Mouse (Mus musculus) MEL (cell line): ENCODE data around the gene Cgnl1. TPM values are rescaled to one million over a fixed set of nuclear protein-coding genes. Genes with fewer than 3 reads are reported as not detected.

Experiments used
- DNase-seq: peaks from one replicate; pipeline ENCODE4 v3.0.0; 2011; ENCODE audit warnings: low read depth, low spot score
- H3K27ac ChIP-seq: 2 replicates; pipeline ENCODE4 v1.5.1; 2012; ENCODE audit warnings: low read depth, mild to moderate bottlenecking, control low read depth, low read length, moderate library complexity; ENCODE audit not compliant: control insufficient read depth
- H3K27me3 ChIP-seq, 2 experiments: fragments of 150-350 bp in 1 of 2; sonication (generic) in 1 of 2; 2 replicates each; pipeline ENCODE4 v1.6.1; 2012; ENCODE audit warnings: low read length in 2 of 2, mild to moderate bottlenecking in 2 of 2, improper control_type of control experiment in 1 of 2, moderate library complexity in 1 of 2; ENCODE audit not compliant: insufficient read depth in 2 of 2, control insufficient read depth in 1 of 2
- H3K36me3 ChIP-seq, 2 experiments: 2 replicates each; pipeline ENCODE4 v1.6.1; 2012 to 2014; ENCODE audit warnings: low read length in 2 of 2, improper control_type of control experiment in 1 of 2, inconsistent platforms in 1 of 2, mild to moderate bottlenecking in 1 of 2; ENCODE audit not compliant: insufficient read depth in 2 of 2, control insufficient read depth in 1 of 2
- H3K4me1 ChIP-seq, 2 experiments: fragments of 150-350 bp in 1 of 2; sonication (generic) in 1 of 2; 2 replicates each; pipeline ENCODE4 v1.6.1; 2012; ENCODE audit warnings: low read length in 2 of 2, improper control_type of control experiment in 1 of 2, mild to moderate bottlenecking in 1 of 2; ENCODE audit not compliant: insufficient read depth in 2 of 2, control insufficient read depth in 1 of 2
- H3K4me3 ChIP-seq, 2 experiments: fragments of 150-350 bp in 1 of 2; sonication (generic) in 1 of 2; 2 replicates each; pipeline ENCODE4 v1.5.1; 2012; ENCODE audit warnings: low read depth in 2 of 2, low read length in 2 of 2, mild to moderate bottlenecking in 2 of 2, moderate library complexity in 2 of 2, control low read depth in 1 of 2, improper control_type of control experiment in 1 of 2; ENCODE audit not compliant: control insufficient read depth in 1 of 2, insufficient read depth in 1 of 2
- H3K79me2 ChIP-seq: 2 replicates; pipeline ENCODE4 v1.6.1; 2012; ENCODE audit warnings: mild to moderate bottlenecking, low read length, moderate library complexity; ENCODE audit not compliant: control insufficient read depth, poor library complexity, insufficient read depth
- H3K9ac ChIP-seq: 2 replicates; pipeline ENCODE4 v1.6.1; 2012; ENCODE audit warnings: low read depth, mild to moderate bottlenecking, control low read depth, low read length, moderate library complexity; ENCODE audit not compliant: control insufficient read depth, poor library complexity, severe bottlenecking
- H3K9me3 ChIP-seq: fragments of 150-350 bp; sonication (generic); replicated peaks from 2 replicates; pipeline ENCODE4 v1.6.1; 2012; ENCODE audit warnings: mild to moderate bottlenecking, low read length, improper control_type of control experiment, moderate library complexity; ENCODE audit not compliant: insufficient read depth
- BHLHE40 ChIP-seq: IDR thresholded peaks from 2 replicates; pipeline ENCODE4 v1.6.1; 2012; ENCODE audit warnings: low read depth, mild to moderate bottlenecking, inconsistent platforms, low read length, improper control_type of control experiment, borderline replicate concordance
- CHD1 ChIP-seq: IDR thresholded peaks from 2 replicates; pipeline ENCODE4 v1.6.1; 2012; ENCODE audit warnings: low read depth, mild to moderate bottlenecking, inconsistent platforms, low read length, improper control_type of control experiment
- CHD2 ChIP-seq: IDR thresholded peaks from 2 replicates; pipeline ENCODE4 v1.6.1; 2011; ENCODE audit warnings: low read length, improper control_type of control experiment
- CTCF ChIP-seq, 3 experiments: IDR thresholded peaks in 2 of 3; conservative IDR thresholded peaks in 1 of 3; 2 replicates each; pipeline ENCODE4 v1.5.1; 2011 to 2012; ENCODE audit warnings: low read length in 3 of 3, low read depth in 2 of 3, mild to moderate bottlenecking in 2 of 3, improper control_type of control experiment in 1 of 3, inconsistent platforms in 1 of 3, mixed read lengths in 1 of 3, moderate library complexity in 1 of 3; ENCODE audit not compliant: control insufficient read depth in 1 of 3, insufficient read depth in 1 of 3, poor library complexity in 1 of 3, severe bottlenecking in 1 of 3
- E2F4 ChIP-seq: IDR thresholded peaks from 2 replicates; pipeline ENCODE4 v1.6.1; 2011; ENCODE audit warnings: low read depth, low read length, improper control_type of control experiment, borderline replicate concordance
- ELF1 ChIP-seq: IDR thresholded peaks from 2 replicates; pipeline ENCODE4 v1.6.1; 2014; ENCODE audit warnings: low read depth, mild to moderate bottlenecking, inconsistent platforms, low read length, improper control_type of control experiment, moderate library complexity
- EP300 ChIP-seq, 2 experiments: IDR thresholded peaks; 2 replicates each; pipeline ENCODE4 v1.6.1; 2011; ENCODE audit warnings: improper control_type of control experiment in 2 of 2, low read length in 2 of 2, low read depth in 1 of 2, mild to moderate bottlenecking in 1 of 2
- ETS1 ChIP-seq: IDR thresholded peaks from 2 replicates; pipeline ENCODE4 v1.6.1; 2012; ENCODE audit warnings: low read depth, mild to moderate bottlenecking, inconsistent platforms, low read length, improper control_type of control experiment, moderate library complexity
- GABPA ChIP-seq: IDR thresholded peaks from 2 replicates; pipeline ENCODE4 v1.6.1; 2012; ENCODE audit warnings: low read depth, mild to moderate bottlenecking, inconsistent platforms, low read length, improper control_type of control experiment, moderate library complexity
- GATA1 ChIP-seq: IDR thresholded peaks from 2 replicates; pipeline ENCODE4 v1.6.1; 2011; ENCODE audit warnings: low read depth, low read length, improper control_type of control experiment
- HCFC1 ChIP-seq: IDR thresholded peaks from 2 replicates; pipeline ENCODE4 v1.6.1; 2012; ENCODE audit warnings: low read depth, mild to moderate bottlenecking, inconsistent platforms, low read length, improper control_type of control experiment, moderate library complexity
- JUND ChIP-seq: IDR thresholded peaks from 2 replicates; pipeline ENCODE4 v1.6.1; 2011; ENCODE audit warnings: low read depth, mild to moderate bottlenecking, improper control_type of control experiment, low read length
- KAT2A ChIP-seq: conservative IDR thresholded peaks from 2 replicates; pipeline ENCODE4 v1.6.1; 2012; ENCODE audit warnings: low read depth, low read length, improper control_type of control experiment, inconsistent platforms
- MAFK ChIP-seq: IDR thresholded peaks from 2 replicates; pipeline ENCODE4 v1.6.1; 2011; ENCODE audit warnings: low read depth, mild to moderate bottlenecking, low read length, improper control_type of control experiment, borderline replicate concordance
- MAX ChIP-seq: IDR thresholded peaks from 2 replicates; pipeline ENCODE4 v1.6.1; 2011; ENCODE audit warnings: low read length, improper control_type of control experiment
- MAZ ChIP-seq: IDR thresholded peaks from 2 replicates; pipeline ENCODE4 v1.6.1; 2012; ENCODE audit warnings: low read depth, mild to moderate bottlenecking, inconsistent platforms, low read length, improper control_type of control experiment
- MEF2A ChIP-seq: IDR thresholded peaks from 2 replicates; pipeline ENCODE4 v1.6.1; 2014; ENCODE audit warnings: low read depth, mild to moderate bottlenecking, inconsistent platforms, low read length, improper control_type of control experiment; ENCODE audit not compliant: poor library complexity, insufficient replicate concordance, severe bottlenecking; ENCODE audit errors: extremely low read depth
- MXI1 ChIP-seq: IDR thresholded peaks from 2 replicates; pipeline ENCODE4 v1.6.1; 2011; ENCODE audit warnings: mild to moderate bottlenecking, low read depth, low read length, improper control_type of control experiment
- MYB ChIP-seq: IDR thresholded peaks from 2 replicates; pipeline ENCODE4 v1.6.1; 2011; ENCODE audit warnings: mild to moderate bottlenecking, low read depth, low read length, improper control_type of control experiment
- MYC ChIP-seq: IDR thresholded peaks from 2 replicates; pipeline ENCODE4 v1.6.1; 2011; ENCODE audit warnings: low read depth, mild to moderate bottlenecking, low read length, improper control_type of control experiment, moderate library complexity
- NELFE ChIP-seq: IDR thresholded peaks from 2 replicates; pipeline ENCODE4 v1.6.1; 2011; ENCODE audit warnings: low read depth, low read length, improper control_type of control experiment
- NRF1 ChIP-seq: IDR thresholded peaks from 2 replicates; pipeline ENCODE4 v1.6.1; 2014; ENCODE audit warnings: low read depth, mild to moderate bottlenecking, inconsistent platforms, low read length, improper control_type of control experiment, moderate library complexity; ENCODE audit not compliant: poor library complexity, insufficient read depth, severe bottlenecking
- POLR2A ChIP-seq, 2 experiments: IDR thresholded peaks; 2 replicates each; pipeline ENCODE4 v1.6.1; 2011 to 2012; ENCODE audit warnings: low read length in 2 of 2, mild to moderate bottlenecking in 2 of 2, control low read depth in 1 of 2, improper control_type of control experiment in 1 of 2, low read depth in 1 of 2, moderate library complexity in 1 of 2; ENCODE audit not compliant: control insufficient read depth in 1 of 2, insufficient read depth in 1 of 2, poor library complexity in 1 of 2
- POLR2AphosphoS2 ChIP-seq: IDR thresholded peaks from 2 replicates; pipeline ENCODE4 v1.6.1; 2011; ENCODE audit warnings: low read length, improper control_type of control experiment
- POLR2AphosphoS5 ChIP-seq: IDR thresholded peaks from 2 replicates; pipeline ENCODE4 v1.6.1; 2012; ENCODE audit warnings: low read depth, borderline replicate concordance, mild to moderate bottlenecking, inconsistent platforms, low read length, moderate library complexity, mixed read lengths
- RAD21 ChIP-seq: IDR thresholded peaks from 2 replicates; pipeline ENCODE4 v1.6.1; 2011; ENCODE audit warnings: mild to moderate bottlenecking, low read depth, low read length, improper control_type of control experiment
- RCOR1 ChIP-seq: IDR thresholded peaks from 2 replicates; pipeline ENCODE4 v1.6.1; 2012; ENCODE audit warnings: low read depth, mild to moderate bottlenecking, inconsistent platforms, low read length, improper control_type of control experiment
- SIN3A ChIP-seq: IDR thresholded peaks from 2 replicates; pipeline ENCODE4 v1.6.1; 2012; ENCODE audit warnings: low read length, improper control_type of control experiment, inconsistent platforms
- SMC3 ChIP-seq: IDR thresholded peaks from 2 replicates; pipeline ENCODE4 v1.6.1; 2011; ENCODE audit warnings: low read depth, low read length, improper control_type of control experiment
- TAL1 ChIP-seq: IDR thresholded peaks from 2 replicates; pipeline ENCODE4 v1.6.1; 2012; ENCODE audit warnings: mild to moderate bottlenecking, inconsistent platforms, low read length, moderate library complexity, mixed read lengths
- TBP ChIP-seq: IDR thresholded peaks from 2 replicates; pipeline ENCODE4 v1.8.0; 2011; ENCODE audit warnings: low read depth, low read length, improper control_type of control experiment
- TCF12 ChIP-seq: IDR thresholded peaks from 2 replicates; pipeline ENCODE4 v1.6.1; 2014; ENCODE audit warnings: low read depth, mild to moderate bottlenecking, inconsistent platforms, low read length, improper control_type of control experiment, moderate library complexity
- UBTF ChIP-seq: IDR thresholded peaks from 2 replicates; pipeline ENCODE4 v1.6.1; 2012; ENCODE audit warnings: low read depth, mild to moderate bottlenecking, inconsistent platforms, low read length, improper control_type of control experiment, moderate library complexity, borderline replicate concordance; ENCODE audit not compliant: insufficient read depth
- USF1 ChIP-seq: IDR thresholded peaks from 2 replicates; pipeline ENCODE4 v1.6.1; 2014; ENCODE audit warnings: low read depth, mild to moderate bottlenecking, inconsistent platforms, low read length, improper control_type of control experiment, moderate library complexity
- USF2 ChIP-seq, 2 experiments: IDR thresholded peaks; 2 replicates each; pipeline ENCODE4 v1.6.1; 2011 to 2012; ENCODE audit warnings: improper control_type of control experiment in 2 of 2, low read length in 2 of 2, borderline replicate concordance in 1 of 2, inconsistent platforms in 1 of 2, low read depth in 1 of 2, mild to moderate bottlenecking in 1 of 2; ENCODE audit not compliant: insufficient read depth in 1 of 2
- ZC3H11A ChIP-seq: IDR thresholded peaks from 2 replicates; pipeline ENCODE4 v1.6.1; 2012; ENCODE audit warnings: low read depth, mild to moderate bottlenecking, inconsistent platforms, low read length, improper control_type of control experiment
- ZKSCAN1 ChIP-seq: IDR thresholded peaks from 2 replicates; pipeline ENCODE4 v1.6.1; 2012; ENCODE audit warnings: low read depth, mild to moderate bottlenecking, inconsistent platforms, low read length, improper control_type of control experiment, moderate library complexity
- ZMIZ1 ChIP-seq: IDR thresholded peaks from 2 replicates; pipeline ENCODE4 v1.6.1; 2012; ENCODE audit warnings: low read depth, mild to moderate bottlenecking, inconsistent platforms, low read length, improper control_type of control experiment, moderate library complexity
- ZNF384 ChIP-seq: IDR thresholded peaks from 2 replicates; pipeline ENCODE4 v1.6.1; 2012; ENCODE audit warnings: low read depth, mild to moderate bottlenecking, inconsistent platforms, low read length, improper control_type of control experiment
- polyA plus RNA-seq, 2 experiments: library from polyadenylated mRNA; stranded (reverse) in 1 of 2; unstranded in 1 of 2; fragments of >175 nt in 1 of 2; fragments of >200 nt in 1 of 2; gene quantifications; 2 replicates each; pipeline versions ENCODE4 v1.2.1 to v1.2.4; 2012; ENCODE audit warnings: low replicate concordance in 2 of 2, low read depth in 1 of 2; ENCODE audit not compliant: insufficient read length in 2 of 2, insufficient read depth in 1 of 2, missing spikeins in 1 of 2
- total RNA-seq: library from RNA; depleted of rRNA; stranded (reverse); fragments of 300-350 nt; gene quantifications from 2 replicates; pipeline ENCODE4 v1.2.3, GENCODE M21; 2012

Cgnl1 gene
- total and polyA plus RNA-seq, 3 experiments, result 0.19 to 0.70 TPM; not detected in 1

GRCm38 (mm10) chr9:71810723-71811122, 39.3 kb upstream of the Cgnl1 start:
- H3K4me1 ChIP-seq, result no peaks in the 10 kb centered on the region
- H3K9ac ChIP-seq, result no peak overlapping the region
- H3K27me3 ChIP-seq, result no peaks in the 10 kb centered on the region; a peak in 1 of 4 replicates
- no peaks in the 10 kb centered on the region for H3K36me3 ChIP-seq
- no peak overlapping the region for H3K27ac ChIP-seq
- TF ChIP-seq POLR2A (IDR thresholded peaks at IDR 0.05; ENCODE audit: control insufficient read depth in 1 of 2, insufficient read depth in 1 of 2, low read depth in 1 of 2, low read length in 2 of 2, poor library complexity in 1 of 2), result no peak
- TF ChIP-seq MEF2A, result no peak
- TF ChIP-seq GATA1, result no peak
- TF ChIP-seq MXI1, result no peak
- TF ChIP-seq USF2 (IDR thresholded peaks at IDR 0.05; ENCODE audit: borderline replicate concordance in 1 of 2, insufficient read depth in 1 of 2, low read depth in 1 of 2, low read length in 2 of 2), result no peak
- no peak for TF ChIP-seq MAZ
- peak; percentile 35 for TF ChIP-seq RAD21
- TF ChIP-seq MYB, result no peak
- no peak for TF ChIP-seq GABPA
- no peak for TF ChIP-seq E2F4
- TF ChIP-seq TBP, result no peak
- TF ChIP-seq MAFK, result no peak
- no peak for TF ChIP-seq HCFC1
- no peak for TF ChIP-seq CHD1
- TF ChIP-seq CHD2, result no peak
- TF ChIP-seq ZMIZ1, result no peak
- TF ChIP-seq RCOR1, result no peak
- no peak for TF ChIP-seq ETS1
- no peak for TF ChIP-seq KAT2A
- peak; percentile 56 for TF ChIP-seq SMC3
- peak; percentile 20; the same call in 1 of the 2 replicates for TF ChIP-seq ZC3H11A
- TF ChIP-seq POLR2AphosphoS5, result no peak
- no peak for TF ChIP-seq USF1
- no peak for TF ChIP-seq EP300 (IDR thresholded peaks at IDR 0.05; ENCODE audit: low read depth in 1 of 2, low read length in 2 of 2)
- TF ChIP-seq ELF1, result no peak
- TF ChIP-seq NRF1, result no peak
- no peak for TF ChIP-seq MAX
- no peak for TF ChIP-seq JUND
- peak; percentile 77 for TF ChIP-seq ZNF384
- peak in 2 of 3 experiments; percentile 38 to 51; a peak in 4 of 6 replicates for TF ChIP-seq CTCF (IDR thresholded peaks at IDR 0.05 in 2 of 3, conservative IDR thresholded peaks at IDR 0.05 in 1 of 3; ENCODE audit: control insufficient read depth in 1 of 3, insufficient read depth in 1 of 3, low read depth in 2 of 3, low read length in 3 of 3, poor library complexity in 1 of 3, severe bottlenecking in 1 of 3)
- no peak for TF ChIP-seq POLR2AphosphoS2
- TF ChIP-seq UBTF, result no peak
- TF ChIP-seq MYC, result no peak
- TF ChIP-seq TAL1, result no peak
- no peak for TF ChIP-seq BHLHE40
- TF ChIP-seq ZKSCAN1, result no peak
- TF ChIP-seq TCF12, result no peak
- TF ChIP-seq SIN3A, result no peak
- no peak for TF ChIP-seq NELFE
- no peaks in the 10 kb centered on the region for H3K9me3 ChIP-seq
- H3K4me3 ChIP-seq, result no peak overlapping the region
- DNase-seq, result no peak
- no peaks in the 10 kb centered on the region for H3K79me2 ChIP-seq
